Mouse (Mus musculus) hindbrain, embryonic 11.5 days (tissue): Measurements from ENCODE around the gene Fbxo8. TPM values are rescaled to one million over a fixed set of nuclear protein-coding genes. Genes with fewer than 3 reads are reported as not detected.

Source experiments
- ATAC-seq: fragments of 200-750 bp; cut with Nextera tagmentation; 2 replicates; pipeline ENCODE4 v1.8.0; 2017; ENCODE audit warnings: mild to moderate bottlenecking, moderate TSS enrichment, moderate library complexity; ENCODE audit not compliant: low FRiP score
- DNase-seq: peaks from one replicate; pipeline ENCODE4 v3.0.0-alpha.2; 2015; ENCODE audit warnings: low spot score
- H3K27ac ChIP-seq: fragments of 300-500 bp; sonication (generic); 2 replicates; pipeline ENCODE4 v1.5.1; 2014; ENCODE audit warnings: mild to moderate bottlenecking, low read depth, low read length
- H3K27me3 ChIP-seq: fragments of 300-500 bp; sonication (generic); 2 replicates; pipeline ENCODE4 v1.6.1; 2014; ENCODE audit warnings: mild to moderate bottlenecking, low read length, moderate library complexity, mixed read lengths; ENCODE audit not compliant: control insufficient read depth, insufficient read depth
- H3K36me3 ChIP-seq: fragments of 300-500 bp; sonication (generic); 2 replicates; pipeline ENCODE4 v1.6.1; 2014; ENCODE audit warnings: mild to moderate bottlenecking, low read length, moderate library complexity, mixed read lengths; ENCODE audit not compliant: control insufficient read depth, insufficient read depth
- H3K4me1 ChIP-seq: fragments of 300-500 bp; sonication (generic); replicated peaks from 2 replicates; pipeline ENCODE4 v1.6.1; 2014; ENCODE audit warnings: low read length, mixed read lengths; ENCODE audit not compliant: control insufficient read depth, insufficient read depth
- H3K4me2 ChIP-seq: fragments of 300-500 bp; sonication (generic); replicated peaks from 2 replicates; pipeline ENCODE4 v1.6.1; 2014; ENCODE audit warnings: mild to moderate bottlenecking, low read depth, low read length
- H3K4me3 ChIP-seq: fragments of 300-500 bp; sonication (generic); 2 replicates; pipeline ENCODE4 v1.5.1; 2014; ENCODE audit warnings: low read depth, low read length
- H3K9ac ChIP-seq: fragments of 300-500 bp; sonication (generic); 2 replicates; pipeline ENCODE4 v1.6.1; 2014; ENCODE audit warnings: low read depth, low read length
- H3K9me3 ChIP-seq: fragments of 300-500 bp; sonication (generic); 2 replicates; pipeline ENCODE4 v1.6.1; 2016; ENCODE audit warnings: low read length; ENCODE audit not compliant: control insufficient read depth
- WGBS: fragments of 180-500 bp; shearing (Covaris S2); extraction: QIAGEN DNeasy Blood & Tissue Kit; methylation state at CpG from one replicate; pipeline ENCODE4 v1.1.7; 2014; 5-methylcytosine and 5-hydroxymethylcytosine counted together
- polyA plus RNA-seq: library from polyadenylated mRNA; unstranded; fragments of >200 nt; fragmentation: Nextera tagmentation; extraction: Ambion mirVana; gene quantifications from 2 replicates; pipeline ENCODE4 v1.2.1, GENCODE M21; 2014

Fbxo8 gene
- polyA plus RNA-seq, 1 experiment from 2014 or later, result 44.4 TPM

DNA sequence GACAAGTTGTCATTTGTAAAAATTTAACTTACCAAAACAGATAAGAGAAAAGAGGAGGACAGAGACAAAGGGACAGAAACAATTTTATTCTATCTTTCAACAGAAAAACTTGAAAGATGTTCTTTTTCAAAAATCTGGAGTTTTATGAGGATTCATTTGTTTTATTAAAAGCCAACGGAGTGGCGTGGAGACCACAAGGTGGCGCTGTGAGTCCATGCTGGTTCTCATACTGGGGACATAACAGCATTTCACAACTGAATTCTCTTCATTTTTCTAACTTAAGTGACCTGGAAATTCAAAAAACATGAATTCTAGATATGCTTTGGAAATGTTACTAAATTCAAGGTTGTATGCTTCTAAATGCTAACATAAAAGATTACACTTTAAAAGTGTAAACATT is 20.5 kb upstream of the Fbxo8 start:
- Histone ChIP-seq H3K36me3 (no peaks in the 10 kb centered on the region), H3K4me2 (no peak overlapping the region), H3K4me1 (no peaks in the 10 kb centered on the region), H3K27ac (no peak overlapping the region), H3K27me3 (no peaks in the 10 kb centered on the region), H3K9ac (no peak overlapping the region), H3K4me3 (no peak overlapping the region), H3K9me3 (no peaks in the 10 kb centered on the region)
- DNase-seq (peak; percentile 78), ATAC-seq (no peak)
- WGBS, result 7% methylated on average over 3 of the region's 3 CpGs

DNA sequence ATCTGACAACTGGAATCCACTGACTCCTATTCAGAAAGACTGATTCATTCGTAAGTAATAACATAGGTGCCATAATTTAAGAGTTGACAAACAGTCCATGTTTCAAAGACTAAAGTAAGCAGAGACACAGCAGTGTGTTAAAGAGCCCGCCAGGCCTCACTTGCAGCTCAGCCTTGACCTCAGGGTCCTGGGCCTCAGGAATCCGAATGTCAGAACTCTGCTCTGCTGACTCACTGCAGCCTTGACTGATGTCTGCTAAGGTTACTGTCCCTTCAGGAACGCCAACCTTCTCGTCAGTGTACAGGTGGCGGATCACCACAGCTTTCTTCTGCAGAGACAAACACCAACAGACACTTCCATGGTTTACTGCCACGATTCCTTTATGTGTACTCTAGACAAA is 10.2 kb upstream of the Fbxo8 start:
- no peaks in the 10 kb centered on the region for H3K36me3 ChIP-seq
- H3K9me3 ChIP-seq, result no peaks in the 10 kb centered on the region
- H3K4me2 ChIP-seq, result no peak overlapping the region
- H3K27ac ChIP-seq, result no peak overlapping the region
- 93% methylated on average over 7 of the region's 7 CpGs for WGBS
- ATAC-seq (no peak), DNase-seq (no peak)
- H3K27me3 ChIP-seq, result no peaks in the 10 kb centered on the region
- no peak overlapping the region for H3K4me3 ChIP-seq
- H3K9ac ChIP-seq, result no peak overlapping the region
- H3K4me1 ChIP-seq, result no peaks in the 10 kb centered on the region

DNA sequence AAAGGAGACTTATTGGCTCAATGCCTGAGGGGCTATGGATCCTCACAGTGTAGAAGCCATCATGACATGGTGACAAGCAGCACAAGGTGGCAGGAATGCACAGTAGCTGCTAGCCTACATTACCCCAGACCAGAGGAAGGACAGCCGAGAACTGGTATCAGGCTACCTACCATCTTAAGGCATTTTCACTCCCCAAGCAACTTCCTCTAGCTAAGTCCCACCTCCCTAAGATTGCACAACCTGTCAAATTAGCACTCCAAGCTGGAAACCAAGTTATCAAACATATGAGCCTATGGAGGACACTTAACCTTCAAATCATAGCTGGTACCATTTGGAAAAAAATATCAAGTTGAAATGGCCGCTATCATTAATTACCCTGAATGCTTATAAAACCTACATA is 3.0 kb upstream of the Fbxo8 start:
- Histone ChIP-seq H3K4me3 (no peak overlapping the region), H3K36me3 (no peaks in the 10 kb centered on the region), H3K4me1 (no peaks in the 10 kb centered on the region), H3K4me2 (no peak overlapping the region), H3K27me3 (no peaks in the 10 kb centered on the region), H3K9me3 (no peaks in the 10 kb centered on the region), H3K27ac (no peak overlapping the region), H3K9ac (no peak overlapping the region)
- DNase-seq (no peak), ATAC-seq (no peak)
- WGBS, result 98% methylated on average over 2 of the region's 2 CpGs

DNA sequence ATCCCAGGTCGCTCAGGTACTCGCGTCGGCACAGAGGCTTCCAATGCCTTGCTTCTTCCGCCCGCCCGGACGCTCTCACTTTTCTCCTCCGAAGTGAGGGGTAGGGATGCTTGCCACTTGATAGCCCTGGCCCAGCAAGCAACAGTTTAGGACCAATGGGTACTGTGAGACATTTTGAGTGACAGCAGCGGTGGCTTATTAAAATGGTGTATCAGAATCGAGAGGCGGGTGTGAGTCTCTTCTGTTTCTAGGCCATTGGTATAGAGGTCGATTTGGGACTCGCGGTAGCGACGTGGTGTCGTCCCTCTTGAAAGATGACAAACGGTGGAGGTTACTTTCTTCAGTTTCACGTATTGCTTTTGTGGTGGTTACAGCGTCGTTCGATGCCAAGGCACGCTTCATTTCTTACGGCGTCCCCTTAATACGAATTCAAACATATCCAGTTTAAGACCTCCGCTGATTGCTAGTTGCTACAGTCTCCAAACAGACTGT is 517 bp downstream of the Fbxo8 start:
- no peaks in the 10 kb centered on the region for H3K36me3 ChIP-seq
- peak overlapping the region; percentile 71 for H3K9ac ChIP-seq
- H3K4me1 ChIP-seq, result no peaks in the 10 kb centered on the region
- peak; percentile 84 for DNase-seq
- H3K4me2 ChIP-seq, result peak overlapping the region; percentile 51
- H3K27me3 ChIP-seq, result no peaks in the 10 kb centered on the region
- peak overlapping the region; percentile 32 for H3K27ac ChIP-seq
- ATAC-seq, result peak; percentile 97
- under 1% methylated on average over 28 of the region's 28 CpGs for WGBS
- H3K9me3 ChIP-seq, result no peaks in the 10 kb centered on the region
- peak overlapping the region; percentile 85 for H3K4me3 ChIP-seq

DNA sequence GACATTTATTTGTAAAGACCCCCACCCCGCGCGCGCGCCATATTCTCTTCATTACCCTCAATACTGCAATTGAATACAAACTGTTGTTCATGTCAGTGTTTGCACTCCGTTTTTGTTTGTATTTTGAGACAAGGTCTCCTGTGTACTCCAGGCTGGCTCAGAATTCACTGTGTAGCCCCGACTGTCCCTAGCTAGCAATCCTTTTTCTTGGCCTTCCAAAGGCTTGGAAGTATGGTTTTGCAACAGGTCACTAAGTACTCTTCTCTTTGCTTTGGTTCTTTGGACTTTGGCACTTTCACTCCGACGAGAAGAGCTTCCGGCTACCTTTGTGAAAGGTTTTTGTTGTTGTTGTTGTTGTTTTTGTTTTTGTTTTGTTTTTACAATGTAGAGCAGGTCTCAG is 1.2 kb downstream of the Fbxo8 start:
- peak overlapping the region; percentile 85 for H3K4me3 ChIP-seq
- H3K4me1 ChIP-seq, result no peaks in the 10 kb centered on the region
- no peak overlapping the region for H3K9ac ChIP-seq
- H3K27me3 ChIP-seq, result no peaks in the 10 kb centered on the region
- DNase-seq, result peak; percentile 3
- no peaks in the 10 kb centered on the region for H3K9me3 ChIP-seq
- H3K4me2 ChIP-seq, result peak overlapping the region; percentile 51
- no peak for ATAC-seq
- no peak overlapping the region for H3K27ac ChIP-seq
- 30% methylated on average over 10 of the region's 10 CpGs for whole genome bisulfite sequencing
- no peaks in the 10 kb centered on the region for H3K36me3 ChIP-seq

DNA sequence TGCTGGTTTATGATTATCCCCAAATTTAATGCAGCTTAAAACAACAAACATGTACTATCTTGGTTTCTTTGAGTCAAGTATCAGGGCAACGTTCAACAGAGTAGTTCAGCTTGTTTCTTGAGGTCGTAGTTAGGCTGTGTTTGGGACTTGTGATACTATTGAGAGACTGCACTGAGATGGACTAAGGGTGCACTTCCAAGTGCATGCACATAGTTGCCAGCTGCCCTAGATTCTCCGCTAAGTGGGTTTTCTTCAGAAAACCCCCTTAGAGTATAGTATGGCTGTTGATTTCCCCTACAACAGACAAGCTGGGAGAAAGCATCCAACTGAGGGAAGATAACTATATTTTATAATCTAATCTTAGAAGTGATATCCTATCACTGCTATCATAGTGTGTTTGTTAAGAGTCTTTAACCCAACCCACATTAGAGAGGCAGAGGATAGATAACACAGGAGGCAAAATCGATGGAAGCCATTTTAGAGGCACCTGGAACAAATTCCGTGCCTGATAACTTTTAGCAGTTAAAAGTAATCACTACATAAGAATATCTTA is 1.7 kb downstream of the Fbxo8 start:
- Histone ChIP-seq H3K27me3 (no peaks in the 10 kb centered on the region), H3K9me3 (no peaks in the 10 kb centered on the region), H3K36me3 (no peaks in the 10 kb centered on the region), H3K4me1 (no peaks in the 10 kb centered on the region), H3K9ac (no peak overlapping the region), H3K4me2 (no peak overlapping the region), H3K4me3 (no peak overlapping the region), H3K27ac (no peak overlapping the region)
- 77% methylated on average over 5 of the region's 5 CpGs for WGBS
- ATAC-seq (no peak), DNase-seq (no peak)

DNA sequence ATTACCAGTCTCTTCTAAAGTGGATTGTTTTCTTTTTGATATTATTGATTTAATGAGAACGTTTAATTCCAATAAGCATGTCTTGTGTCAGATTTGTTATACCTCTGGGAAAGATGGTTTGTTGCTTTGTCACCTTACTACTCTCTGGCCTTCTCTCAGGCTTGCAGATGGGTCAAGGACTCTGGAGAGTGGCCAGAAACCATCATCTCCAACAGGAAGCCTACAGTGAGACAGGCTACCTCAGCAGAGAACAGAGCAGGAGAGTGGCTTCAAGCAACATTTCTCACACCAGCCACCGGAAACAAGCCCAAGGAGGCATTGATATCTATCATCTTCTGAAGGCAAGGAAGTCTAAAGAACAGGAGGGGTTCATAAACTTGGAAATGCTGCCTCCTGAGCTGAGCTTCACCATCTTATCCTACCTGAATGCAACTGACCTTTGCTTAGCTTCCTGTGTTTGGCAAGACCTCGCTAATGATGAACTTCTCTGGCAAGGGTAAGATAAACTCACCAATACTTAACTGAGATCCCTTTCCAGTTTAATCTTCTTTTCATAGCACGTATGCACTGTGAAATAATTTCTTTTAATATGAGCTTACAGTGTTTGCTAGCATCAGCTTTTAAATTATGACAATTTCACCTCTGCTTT is 13.6 kb downstream of the Fbxo8 start:
- H3K4me2 ChIP-seq, result no peak overlapping the region
- H3K9me3 ChIP-seq, result no peaks in the 10 kb centered on the region
- ATAC-seq (no peak), DNase-seq (no peak)
- no peak overlapping the region for H3K27ac ChIP-seq
- H3K9ac ChIP-seq, result no peak overlapping the region
- WGBS, result 82% methylated on average over 4 of the region's 4 CpGs
- H3K4me3 ChIP-seq, result no peak overlapping the region
- no peaks in the 10 kb centered on the region for H3K4me1 ChIP-seq
- H3K36me3 ChIP-seq, result no peaks in the 10 kb centered on the region
- H3K27me3 ChIP-seq, result no peaks in the 10 kb centered on the region

DNA sequence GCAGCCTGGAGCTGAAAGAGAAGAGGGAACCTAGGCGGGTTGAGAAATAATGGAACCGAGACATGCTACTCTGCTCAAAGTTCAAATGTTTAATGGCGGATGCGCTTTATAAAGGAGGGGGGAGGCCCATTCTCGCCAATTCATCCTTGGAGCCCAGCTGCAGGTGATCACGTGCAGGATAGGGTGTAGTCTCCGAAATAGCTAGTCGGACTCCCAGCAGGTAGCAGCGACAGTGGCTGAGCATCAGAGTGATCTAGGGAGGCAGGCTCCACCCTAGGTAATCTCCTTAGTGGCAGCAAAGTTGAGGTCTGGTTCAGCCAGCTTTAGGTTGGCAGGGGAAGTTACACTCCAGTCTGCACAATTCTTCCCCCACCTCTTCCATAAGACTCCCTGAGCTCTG is 16.0 kb downstream of the Fbxo8 start:
- 92% methylated on average over 9 of the region's 9 CpGs for WGBS
- H3K27ac ChIP-seq, result no peak overlapping the region
- ATAC-seq, result no peak

DNA sequence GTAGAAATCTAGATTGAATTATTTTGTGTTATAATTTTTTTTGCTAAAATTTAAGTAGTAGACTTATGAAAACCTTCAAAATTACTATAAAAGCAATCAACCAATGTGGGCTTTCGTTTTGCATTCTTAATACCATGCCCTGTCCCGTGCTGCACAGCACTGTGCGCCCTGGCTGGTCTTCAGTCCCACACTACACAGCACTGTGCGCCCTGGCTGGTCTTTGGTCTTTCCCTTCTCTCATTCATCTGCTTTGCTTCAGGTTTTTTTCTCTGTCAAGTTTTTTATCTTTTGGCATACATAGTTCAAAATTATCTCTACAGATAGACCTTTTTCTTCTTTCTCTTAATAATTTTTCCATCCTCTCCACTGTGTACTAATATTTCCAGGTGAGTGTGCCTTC is 30.0 kb downstream of the Fbxo8 start:
- Histone ChIP-seq H3K9me3 (no peaks in the 10 kb centered on the region), H3K4me2 (no peak overlapping the region), H3K36me3 (no peaks in the 10 kb centered on the region), H3K9ac (no peak overlapping the region), H3K4me3 (no peak overlapping the region), H3K27me3 (no peaks in the 10 kb centered on the region), H3K4me1 (no peaks in the 10 kb centered on the region), H3K27ac (no peak overlapping the region)
- ATAC-seq (no peak), DNase-seq (no peak)
- 92% methylated on average over 4 of the region's 4 CpGs for WGBS

More for the DNA sequence above, 16.0 kb downstream of the Fbxo8 start:
- Histone ChIP-seq H3K36me3 (no peaks in the 10 kb centered on the region), H3K4me2 (no peak overlapping the region), H3K9ac (no peak overlapping the region), H3K9me3 (no peaks in the 10 kb centered on the region), H3K27me3 (no peaks in the 10 kb centered on the region), H3K4me1 (no peaks in the 10 kb centered on the region), H3K4me3 (no peak overlapping the region)
- DNase-seq, result no peak
